Comparison of ENCODE assay signal across 27 mouse cellular contexts in genomic region chr12:94070940-94071505, GRCm38 (mm10).
A peak's percentile ranks its signal among the peaks of the same experiment; 100 is the strongest.
DNase-seq lines count a peak whose midpoint lies in the region; ATAC-seq and TF ChIP-seq lines count a peak whose summit lies in the region.
"Had no signal": no experiment of that assay in that cellular context is flagged by ENCODE, and none has a peak within 500 bp of the region (broad histone marks: within the 10 kb centered on the region; RNA-seq: fewer than 3 reads in every experiment).

No protein-coding gene starts in this region.

- H3K9ac ChIP-seq in kidney, embryonic 16.5 days (replicated peaks; ENCODE audit: low read length) = no peak overlapping the region
- H3K9ac ChIP-seq in limb, embryonic 13.5 days = no peak overlapping the region
- H3K9ac ChIP-seq: hindbrain, embryonic 13.5 days; liver, embryonic 15.5 days; lung, embryonic 15.5 days; midbrain, embryonic 12.5 days; neural tube, embryonic 13.5 days had no signal

- no peak overlapping the region for H3K4me2 ChIP-seq in kidney, embryonic 16.5 days (replicated peaks; ENCODE audit: low read depth, low read length)
- H3K4me2 ChIP-seq in limb, embryonic 13.5 days (replicated peaks) = no peak overlapping the region
- peak overlapping the region; percentile 49 for H3K4me2 ChIP-seq in myocyte (ENCODE audit: low read depth)
- H3K4me2 ChIP-seq: heart, embryonic 11.5 days; hindbrain, embryonic 13.5 days; liver, embryonic 15.5 days; lung, embryonic 15.5 days; midbrain, embryonic 12.5 days; neural tube, embryonic 13.5 days had no signal

- H3ac ChIP-seq in myocyte (ENCODE audit: control insufficient read depth, insufficient read length) = no peak overlapping the region

- peaks cover 7% of the 10 kb centered on the region for H3K4me1 ChIP-seq in kidney, embryonic 16.5 days (ENCODE audit: insufficient read depth, low read length)
- peaks cover 12% of the 10 kb centered on the region; the same call in 1 of the 2 replicates for H3K4me1 ChIP-seq in limb, embryonic 13.5 days
- 0 out of 2 replicates have a peak, but pooled peaks cover 7% of the 10 kb centered on the region for H3K4me1 ChIP-seq in limb, embryonic 10.5 days
- H3K4me1 ChIP-seq: hindbrain, embryonic 13.5 days; liver, embryonic 15.5 days; midbrain, embryonic 12.5 days; neural tube, embryonic 13.5 days had no signal

- H3K9me3 ChIP-seq in kidney, embryonic 16.5 days (ENCODE audit: low read length) = no peaks in the 10 kb centered on the region
- no peaks in the 10 kb centered on the region for H3K9me3 ChIP-seq in limb, embryonic 13.5 days
- no peaks in the 10 kb centered on the region for H3K9me3 ChIP-seq in limb, embryonic 10.5 days (replicated peaks)
- H3K9me3 ChIP-seq: hindbrain, embryonic 13.5 days; liver, embryonic 15.5 days; lung, embryonic 15.5 days; midbrain, embryonic 12.5 days; neural tube, embryonic 13.5 days had no signal

- TF ChIP-seq POLR2A in myocyte (IDR thresholded peaks at IDR 0.05; ENCODE audit: insufficient read length, low read depth) = no peak

- DNase-seq in embryo, embryonic 10.5 days (ENCODE audit: low spot score) = peak; percentile 3
- no peak for DNase-seq in embryo, embryonic 10 days (ENCODE audit: low spot score)
- DNase-seq in kidney, postnatal 36 days = no peak
- no peak for DNase-seq in limb, embryonic 10.5 days (ENCODE audit: low spot score)
- DNase-seq in layer of hippocampus, postnatal 25 days (ENCODE audit: extremely low spot score in 1 of 2, low spot score in 1 of 2) = no peak
- DNase-seq: adrenal gland, adult 8-10 months; cerebellum, adult 8-10 months; cerebellum, postnatal 25 days; gastrocnemius, postnatal 36 days; heart, adult 18-20 months; heart, postnatal 4 days; layer of hippocampus, postnatal 36 days; left cerebral cortex, postnatal 4 days; lung, postnatal 36 days; thymus, postnatal 4 days had no signal

- ATAC-seq in kidney, embryonic 16.5 days (ENCODE audit: low FRiP score, low TSS enrichment) = peak; percentile 73
- ATAC-seq in limb, embryonic 13.5 days (ENCODE audit: low FRiP score, low read depth) = peak; percentile 57; the same call in 1 of the 2 replicates
- ATAC-seq: forebrain, embryonic 14.5 days; intestine, postnatal 0 days had no signal

- 61% methylated on average over 2 of the region's 2 CpGs for WGBS in kidney, embryonic 16.5 days
- WGBS in limb, embryonic 13.5 days = 45% methylated on average over 2 of the region's 2 CpGs
- 82% methylated on average over 2 of the region's 2 CpGs for WGBS in limb, embryonic 10.5 days

- no peaks in the 10 kb centered on the region for H3K27me3 ChIP-seq in kidney, embryonic 16.5 days (ENCODE audit: insufficient read depth, low read length)
- no peaks in the 10 kb centered on the region for H3K27me3 ChIP-seq in limb, embryonic 13.5 days
- no peaks in the 10 kb centered on the region for H3K27me3 ChIP-seq in limb, embryonic 10.5 days (ENCODE audit: low read depth, poor library complexity, severe bottlenecking)
- no peaks in the 10 kb centered on the region for H3K27me3 ChIP-seq in myocyte (ENCODE audit: control insufficient read depth, insufficient read depth, insufficient read length)
- H3K27me3 ChIP-seq: CH12.LX; hindbrain, embryonic 13.5 days; liver, embryonic 15.5 days; lung, embryonic 15.5 days; midbrain, embryonic 12.5 days; neural tube, embryonic 13.5 days had no signal

- H3K4me3 ChIP-seq in kidney, embryonic 16.5 days (ENCODE audit: low read length) = no peak overlapping the region
- H3K4me3 ChIP-seq in limb, embryonic 13.5 days = no peak overlapping the region
- no peak overlapping the region for H3K4me3 ChIP-seq in limb, embryonic 10.5 days
- H3K4me3 ChIP-seq in myocyte = no peak overlapping the region
- H3K4me3 ChIP-seq: hindbrain, embryonic 13.5 days; liver, embryonic 15.5 days; lung, embryonic 15.5 days; midbrain, embryonic 12.5 days; neural tube, embryonic 13.5 days had no signal

- H3K36me3 ChIP-seq in kidney, embryonic 16.5 days (ENCODE audit: insufficient read depth, low read length) = no peaks in the 10 kb centered on the region
- no peaks in the 10 kb centered on the region for H3K36me3 ChIP-seq in limb, embryonic 13.5 days
- no peaks in the 10 kb centered on the region for H3K36me3 ChIP-seq in limb, embryonic 10.5 days
- H3K36me3 ChIP-seq in myocyte (ENCODE audit: control insufficient read depth, insufficient read depth) = no peaks in the 10 kb centered on the region
- H3K36me3 ChIP-seq: hindbrain, embryonic 13.5 days; liver, embryonic 15.5 days; lung, embryonic 15.5 days; midbrain, embryonic 12.5 days; neural tube, embryonic 13.5 days had no signal

- no peak overlapping the region for H3K27ac ChIP-seq in kidney, embryonic 16.5 days (ENCODE audit: low read length)
- H3K27ac ChIP-seq in limb, embryonic 13.5 days = no peak overlapping the region
- no peak overlapping the region for H3K27ac ChIP-seq in limb, embryonic 10.5 days
- H3K27ac ChIP-seq: hindbrain, embryonic 13.5 days; liver, embryonic 15.5 days; lung, embryonic 15.5 days; midbrain, embryonic 12.5 days; neural tube, embryonic 13.5 days had no signal

- H3K79me2 ChIP-seq in myocyte (ENCODE audit: control insufficient read depth, insufficient read depth) = no peaks in the 10 kb centered on the region

TF ChIP-seq in myocyte, 11 proteins besides CTCF, POLR2A, EP300 and RAD21:
- TF ChIP-seq TCF3 (IDR thresholded peaks at IDR 0.05; ENCODE audit: insufficient read length, low read depth) (peak; percentile 8), MYOG (IDR thresholded peaks at IDR 0.05; ENCODE audit: control insufficient read depth in 1 of 3, insufficient read depth in 1 of 3, insufficient read length in 2 of 3, low read depth in 2 of 3) (peak in 2 of 3 experiments; percentile 18 to 87), MYOD1 (IDR thresholded peaks at IDR 0.05; ENCODE audit: control insufficient read depth in 1 of 3, insufficient read length in 2 of 3, low read depth in 2 of 3) (peak; percentile 39 to 72 (median 55)), POLR2AphosphoS2 (IDR thresholded peaks at IDR 0.05; ENCODE audit: insufficient read length, low read depth) (no peak), TCF12 (IDR thresholded peaks at IDR 0.05; ENCODE audit: insufficient read depth, poor library complexity, severe bottlenecking) (peak; percentile 92), SRF (IDR thresholded peaks at IDR 0.05; ENCODE audit: control insufficient read depth, insufficient read length, low read depth) (no peak), USF1 (IDR thresholded peaks at IDR 0.05; ENCODE audit: low read depth) (no peak)
